Mouse (Mus musculus) lung, postnatal 0 days (tissue): ENCODE measurements at regions not wholly inside any gene's neighbourhood (a gene's known extent, or its start where the extent isn't known, plus 50 kb on each side); places are given as distances from the start of the nearest gene placed in this dataset.

Source experiments
- ATAC-seq: fragments of 200-750 bp; cut with Nextera tagmentation; 2 replicates; pipeline ENCODE4 v1.8.0; 2017; ENCODE audit warnings: moderate library complexity
- DNase-seq: peaks from one replicate; pipeline ENCODE4 v3.0.0-alpha.2; 2016; ENCODE audit warnings: low spot score
- H3K27ac ChIP-seq: fragments of 300-500 bp; sonication (generic); 2 replicates; pipeline ENCODE4 v1.5.1; 2014; ENCODE audit warnings: antibody characterized with exemption, mild to moderate bottlenecking, low read length, mixed read lengths
- H3K27me3 ChIP-seq: fragments of 300-500 bp; sonication (generic); replicated peaks from 2 replicates; pipeline ENCODE4 v1.6.1; 2014; ENCODE audit warnings: low read length, mixed read lengths; ENCODE audit not compliant: insufficient read depth
- H3K36me3 ChIP-seq: fragments of 300-500 bp; sonication (generic); 2 replicates; pipeline ENCODE4 v1.6.1; 2014; ENCODE audit warnings: low read length, mixed read lengths; ENCODE audit not compliant: insufficient read depth
- H3K4me1 ChIP-seq: fragments of 300-500 bp; sonication (generic); 2 replicates; pipeline ENCODE4 v1.6.1; 2014; ENCODE audit warnings: antibody characterized with exemption, low read depth, low read length, mixed read lengths; ENCODE audit not compliant: insufficient read depth
- H3K4me2 ChIP-seq: fragments of 300-500 bp; sonication (generic); replicated peaks from 2 replicates; pipeline ENCODE4 v1.6.1; 2014; ENCODE audit warnings: low read depth, mild to moderate bottlenecking, low read length, moderate library complexity, mixed read lengths
- H3K4me3 ChIP-seq: fragments of 300-500 bp; sonication (generic); 2 replicates; pipeline ENCODE4 v1.5.1; 2014; ENCODE audit warnings: low read depth, low read length
- H3K9ac ChIP-seq: fragments of 300-500 bp; sonication (generic); replicated peaks from 2 replicates; pipeline ENCODE4 v1.6.1; 2014; ENCODE audit warnings: low read depth, mild to moderate bottlenecking
- H3K9me3 ChIP-seq: fragments of 300-500 bp; sonication (generic); 2 replicates; pipeline ENCODE4 v1.6.1; 2016; ENCODE audit warnings: low read length, mixed read lengths
- CTCF ChIP-seq: IDR thresholded peaks from 2 replicates; pipeline ENCODE4 v1.5.1; 2016; ENCODE audit warnings: antibody characterized with exemption, mild to moderate bottlenecking
- EP300 ChIP-seq: IDR thresholded peaks from 2 replicates; pipeline ENCODE4 v1.6.1; 2016; ENCODE audit warnings: antibody characterized with exemption, mild to moderate bottlenecking, control low read depth
- WGBS: fragments of 180-500 bp; shearing (Covaris S2); extraction: QIAGEN DNeasy Blood & Tissue Kit; methylation state at CpG from one replicate; pipeline ENCODE4 v1.1.7; 2014; 5-methylcytosine and 5-hydroxymethylcytosine counted together

DNA sequence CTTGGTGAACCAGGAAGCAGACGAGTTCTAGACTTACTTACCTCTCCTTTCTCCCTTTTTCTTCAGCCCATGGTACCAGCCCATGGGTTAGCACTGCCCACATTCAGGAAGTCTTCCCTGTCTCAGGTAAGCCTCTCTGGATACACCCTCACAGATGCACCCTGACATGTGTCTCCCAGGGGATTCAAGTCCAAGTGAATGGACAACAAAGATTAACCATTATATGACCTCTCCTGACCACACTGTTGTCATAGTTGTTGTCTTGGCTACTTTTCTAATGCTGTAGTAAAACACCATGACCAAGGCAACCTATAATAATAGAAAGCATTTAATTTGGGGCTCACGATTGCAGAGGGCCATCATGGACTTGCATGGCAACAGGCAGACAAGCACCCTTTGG, 98.8 kb upstream of the Vash1 start:
- WGBS, result 86% methylated on average over 2 of the region's 2 CpGs
- no peak overlapping the region for H3K4me2 ChIP-seq
- no peaks in the 10 kb centered on the region for H3K4me1 ChIP-seq
- no peaks in the 10 kb centered on the region for H3K36me3 ChIP-seq
- H3K9me3 ChIP-seq, result no peaks in the 10 kb centered on the region
- DNase-seq, result no peak
- TF ChIP-seq CTCF (no peak), EP300 (no peak)
- no peak for ATAC-seq
- H3K27me3 ChIP-seq, result no peaks in the 10 kb centered on the region
- no peak overlapping the region for H3K27ac ChIP-seq
- H3K9ac ChIP-seq, result no peak overlapping the region
- no peak overlapping the region for H3K4me3 ChIP-seq

DNA sequence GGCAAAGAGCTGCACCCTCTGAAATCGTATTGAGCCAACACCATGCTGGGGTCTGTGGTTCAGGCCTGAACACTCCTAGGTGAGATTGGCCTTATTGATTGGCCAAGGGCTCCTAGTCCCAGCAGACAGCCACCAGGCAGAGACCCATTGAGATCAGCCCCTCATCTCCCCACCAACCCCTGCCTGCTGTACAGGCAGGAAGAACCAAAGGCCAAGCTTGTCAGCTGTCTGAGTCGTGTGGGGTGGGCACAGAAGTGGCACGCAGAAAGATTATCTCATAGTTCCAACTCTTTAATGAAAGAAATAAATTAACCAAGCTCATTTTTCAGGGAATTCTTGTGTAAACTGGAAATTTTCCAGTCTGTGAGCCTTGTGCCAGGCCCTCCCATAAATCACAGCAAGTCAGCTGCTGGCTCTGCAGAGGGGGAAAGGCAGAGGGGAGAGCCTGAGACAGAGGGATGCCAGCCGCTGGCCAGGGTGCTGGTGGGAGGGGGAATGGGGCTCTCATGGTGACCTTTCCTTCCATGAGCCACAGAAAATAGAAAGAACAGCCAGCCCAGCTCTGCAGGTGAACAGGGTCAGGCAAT, 98.3 kb upstream of the Vash1 start:
- H3K27me3 ChIP-seq, result no peaks in the 10 kb centered on the region
- H3K27ac ChIP-seq, result no peak overlapping the region
- TF ChIP-seq EP300 (no peak), CTCF (no peak)
- no peaks in the 10 kb centered on the region for H3K9me3 ChIP-seq
- no peaks in the 10 kb centered on the region for H3K36me3 ChIP-seq
- H3K9ac ChIP-seq, result no peak overlapping the region
- DNase-seq, result no peak
- no peak for ATAC-seq
- WGBS, result 52% methylated on average over 4 of the region's 4 CpGs
- no peak overlapping the region for H3K4me2 ChIP-seq
- H3K4me1 ChIP-seq, result no peaks in the 10 kb centered on the region
- no peak overlapping the region for H3K4me3 ChIP-seq

DNA sequence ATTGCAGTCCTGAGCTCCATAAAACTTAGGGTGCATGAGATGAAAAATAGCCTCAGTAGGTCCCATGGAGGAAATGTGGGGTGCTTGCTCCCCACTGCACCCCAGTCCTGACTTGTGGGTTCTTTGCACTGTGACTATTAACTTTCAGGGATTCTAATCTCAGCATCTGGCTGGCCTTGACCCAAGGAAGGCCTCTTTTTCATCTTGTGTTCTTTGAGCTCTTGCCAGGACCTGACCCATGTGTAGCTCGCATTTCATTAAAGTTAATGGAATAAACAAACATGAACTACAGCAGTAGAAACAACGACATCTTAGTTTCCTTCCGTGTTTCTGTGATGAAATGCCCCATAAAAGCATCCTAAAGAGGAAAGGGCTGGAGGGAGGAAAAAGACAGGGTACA, 96.4 kb upstream of the Vash1 start:
- no peak for TF ChIP-seq CTCF
- TF ChIP-seq EP300, result no peak
- Histone ChIP-seq H3K9me3 (no peaks in the 10 kb centered on the region), H3K9ac (no peak overlapping the region), H3K36me3 (no peaks in the 10 kb centered on the region), H3K27ac (no peak overlapping the region), H3K4me3 (no peak overlapping the region), H3K4me2 (no peak overlapping the region), H3K27me3 (no peaks in the 10 kb centered on the region), H3K4me1 (no peaks in the 10 kb centered on the region)
- ATAC-seq (no peak), DNase-seq (no peak)
- WGBS, result 42% methylated on average over 3 of the region's 3 CpGs

DNA sequence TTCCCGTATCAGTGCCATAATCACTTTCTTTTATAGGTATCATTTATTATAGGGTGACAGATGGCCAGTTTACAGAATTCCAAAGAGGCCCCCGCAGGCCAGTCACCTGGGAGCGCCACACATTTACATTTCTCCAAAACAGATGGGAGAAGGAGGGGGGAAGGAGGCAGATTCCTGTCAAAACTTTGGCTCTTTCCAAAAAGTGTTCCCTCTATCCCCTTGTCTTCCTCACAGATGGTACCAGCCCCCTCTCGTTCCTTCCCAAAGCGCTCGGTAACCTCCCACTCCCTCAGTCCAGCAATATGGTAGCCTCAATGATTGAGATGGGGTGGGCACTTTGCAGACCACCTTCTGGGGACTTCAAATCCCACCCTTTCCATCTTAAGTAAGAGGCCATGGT, 90.5 kb upstream of the Vash1 start:
- Histone ChIP-seq H3K27ac (no peak overlapping the region), H3K4me3 (no peak overlapping the region), H3K4me2 (no peak overlapping the region), H3K4me1 (no peaks in the 10 kb centered on the region), H3K9ac (no peak overlapping the region), H3K27me3 (no peaks in the 10 kb centered on the region), H3K36me3 (no peaks in the 10 kb centered on the region), H3K9me3 (no peaks in the 10 kb centered on the region)
- no peak for TF ChIP-seq CTCF
- no peak for TF ChIP-seq EP300
- DNase-seq, result no peak
- WGBS, result 81% methylated on average over 6 of the region's 6 CpGs
- ATAC-seq, result no peak

DNA sequence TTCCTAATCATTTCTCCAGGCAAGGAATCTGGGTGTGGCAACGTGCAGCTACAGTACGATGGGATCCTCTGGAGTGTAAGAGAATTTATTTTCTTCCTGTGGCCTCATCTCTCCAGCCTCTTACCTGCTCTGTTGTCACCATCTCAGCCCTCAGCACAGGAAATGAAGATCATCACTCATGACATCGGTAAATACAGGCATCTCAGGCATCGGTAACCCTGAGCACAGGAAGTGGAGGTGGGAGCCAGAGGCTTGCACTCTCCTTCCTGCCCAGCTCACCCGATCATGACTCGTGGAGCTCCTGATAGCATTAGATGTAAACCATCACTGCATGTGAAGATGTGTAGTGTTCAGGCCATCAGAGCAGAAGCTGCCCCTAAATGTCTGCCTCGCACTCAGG, 86.0 kb upstream of the Vash1 start:
- 39% methylated on average over 7 of the region's 7 CpGs for WGBS
- Histone ChIP-seq H3K4me1 (no peaks in the 10 kb centered on the region), H3K27me3 (no peaks in the 10 kb centered on the region), H3K4me2 (no peak overlapping the region), H3K4me3 (no peak overlapping the region), H3K27ac (no peak overlapping the region), H3K36me3 (no peaks in the 10 kb centered on the region), H3K9ac (no peak overlapping the region), H3K9me3 (no peaks in the 10 kb centered on the region)
- TF ChIP-seq EP300 (no peak), CTCF (no peak)
- ATAC-seq (no peak), DNase-seq (no peak)

DNA sequence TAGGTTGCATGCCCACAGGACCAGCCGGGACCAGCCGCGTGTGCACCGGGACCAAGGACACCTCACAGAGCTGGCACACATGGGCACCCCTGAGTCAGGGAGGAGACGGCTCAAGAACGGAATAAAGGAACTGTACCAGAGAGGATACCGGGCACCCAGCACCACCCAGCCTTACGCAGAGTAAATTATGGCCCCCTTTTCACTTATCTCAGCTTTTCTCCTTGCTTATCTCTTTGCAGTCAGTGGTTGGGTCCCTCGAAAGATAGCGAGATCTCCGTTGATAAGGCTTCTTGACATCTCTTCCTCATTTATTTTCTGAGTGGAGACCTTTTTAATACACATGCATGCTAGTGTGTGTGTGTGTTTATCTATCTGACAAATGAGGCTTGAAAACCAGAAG, 83.9 kb upstream of the Vash1 start:
- no peak overlapping the region for H3K9ac ChIP-seq
- WGBS, result 71% methylated on average over 11 of the region's 11 CpGs
- no peaks in the 10 kb centered on the region for H3K9me3 ChIP-seq
- TF ChIP-seq CTCF (no peak), EP300 (no peak)
- no peaks in the 10 kb centered on the region for H3K36me3 ChIP-seq
- no peak for DNase-seq
- no peak overlapping the region for H3K27ac ChIP-seq
- no peak overlapping the region for H3K4me2 ChIP-seq
- H3K4me1 ChIP-seq, result no peaks in the 10 kb centered on the region
- no peak for ATAC-seq
- no peak overlapping the region for H3K4me3 ChIP-seq
- no peaks in the 10 kb centered on the region for H3K27me3 ChIP-seq

DNA sequence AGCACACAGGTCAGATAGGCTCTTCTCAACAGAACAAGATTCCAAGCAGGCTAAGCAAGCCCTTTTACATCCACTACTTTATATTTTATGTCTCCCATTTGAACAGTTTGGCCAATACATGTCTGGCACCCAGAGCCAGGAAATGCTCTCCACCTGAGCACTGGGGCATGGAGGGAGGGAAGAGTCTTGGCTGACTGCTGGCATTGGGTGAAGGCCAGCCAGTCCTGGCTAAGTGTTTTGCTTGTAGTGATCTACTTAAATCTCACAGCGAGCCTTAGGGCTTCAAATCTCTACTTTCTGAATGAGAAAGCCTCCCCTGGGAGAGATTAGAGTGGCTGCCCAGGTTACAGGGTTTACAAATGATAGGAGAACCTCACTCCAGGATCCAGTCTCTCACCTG, 78.5 kb upstream of the Vash1 start:
- no peaks in the 10 kb centered on the region for H3K27me3 ChIP-seq
- ATAC-seq (no peak), DNase-seq (no peak)
- no peak overlapping the region for H3K27ac ChIP-seq
- no peaks in the 10 kb centered on the region for H3K4me1 ChIP-seq
- no peak overlapping the region for H3K4me2 ChIP-seq
- H3K36me3 ChIP-seq, result no peaks in the 10 kb centered on the region
- 22% methylated on average over 1 of the region's 1 CpGs for WGBS
- no peaks in the 10 kb centered on the region for H3K9me3 ChIP-seq
- no peak overlapping the region for H3K9ac ChIP-seq
- H3K4me3 ChIP-seq, result no peak overlapping the region
- TF ChIP-seq CTCF, result no peak
- TF ChIP-seq EP300, result no peak
